Mouse (Mus musculus): ENCODE data around the gene Gm49321.

Gm49321 gene

GRCm38 (mm10) chr12:74009448-74009911 is 72.0 kb downstream of the Gm49321 start:
- Histone ChIP-seq H3K9me3 (ENCODE audit: low read length) (no peaks in the 10 kb centered on the region), H3K27me3 (ENCODE audit: insufficient read depth, low read length) (peaks cover 4% of the 10 kb centered on the region; the same call in 1 of the 2 replicates), H3K4me1 (replicated peaks; ENCODE audit: low read depth, low read length) (no peaks in the 10 kb centered on the region), H3K4me3 (replicated peaks; ENCODE audit: low read length) (no peak overlapping the region), H3K36me3 (ENCODE audit: insufficient read depth, low read length) (no peaks in the 10 kb centered on the region)
- TF ChIP-seq NANOG (IDR thresholded peaks at IDR 0.05; ENCODE audit: borderline replicate concordance, low read length): no peak
- peak; percentile 83 for TF ChIP-seq CTCF (conservative IDR thresholded peaks at IDR 0.05; ENCODE audit: low read length)
- no peak for TF ChIP-seq POU5F1 (IDR thresholded peaks at IDR 0.05; ENCODE audit: borderline replicate concordance, low read length)

DNA sequence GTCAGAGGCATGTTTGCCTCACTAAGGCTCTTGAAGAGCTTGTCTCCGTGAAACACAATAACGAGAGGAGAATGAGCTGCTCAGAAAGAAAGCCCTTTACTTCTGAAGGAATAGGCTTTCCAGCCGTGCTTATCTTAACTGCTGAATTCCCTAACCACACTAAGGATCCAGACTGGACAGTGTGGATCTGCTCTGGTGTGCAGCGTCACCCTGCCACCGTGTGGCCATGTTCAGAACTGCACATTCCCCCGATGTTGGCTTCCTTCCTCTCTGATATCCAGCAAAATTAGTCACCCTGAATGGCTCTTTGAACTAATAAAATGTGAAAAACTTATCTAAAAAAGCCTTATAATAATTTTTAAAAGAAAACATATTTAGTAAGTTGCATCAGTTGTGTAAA is 76.3 kb downstream of the Gm49321 start:
- peak; percentile 99 for TF ChIP-seq CTCF (conservative IDR thresholded peaks at IDR 0.05; ENCODE audit: low read length)
- no peak for TF ChIP-seq NANOG (IDR thresholded peaks at IDR 0.05; ENCODE audit: borderline replicate concordance, low read length)
- Histone ChIP-seq H3K36me3 (ENCODE audit: insufficient read depth, low read length) (no peaks in the 10 kb centered on the region), H3K27me3 (ENCODE audit: insufficient read depth, low read length) (peaks cover 20% of the 10 kb centered on the region)

GRCm38 (mm10) chr12:74014739-74015270 is 77.4 kb downstream of the Gm49321 start:
- Histone ChIP-seq H3K9me3 (ENCODE audit: low read length) (no peaks in the 10 kb centered on the region), H3K4me3 (replicated peaks; ENCODE audit: low read length) (no peak overlapping the region), H3K36me3 (ENCODE audit: insufficient read depth, low read length) (no peaks in the 10 kb centered on the region), H3K27me3 (ENCODE audit: insufficient read depth, low read length) (peaks cover 20% of the 10 kb centered on the region), H3K4me1 (replicated peaks; ENCODE audit: low read depth, low read length) (no peaks in the 10 kb centered on the region)
- TF ChIP-seq POU5F1 (IDR thresholded peaks at IDR 0.05; ENCODE audit: borderline replicate concordance, low read length) (no peak), CTCF (conservative IDR thresholded peaks at IDR 0.05; ENCODE audit: low read length) (no peak; the same call in none of the 2 replicates), NANOG (IDR thresholded peaks at IDR 0.05; ENCODE audit: borderline replicate concordance, low read length) (no peak)

More for the DNA sequence above, 76.3 kb downstream of the Gm49321 start:
- Histone ChIP-seq H3K4me3 (replicated peaks; ENCODE audit: low read length) (no peak overlapping the region), H3K4me1 (replicated peaks; ENCODE audit: low read depth, low read length) (no peaks in the 10 kb centered on the region), H3K9me3 (ENCODE audit: low read length) (no peaks in the 10 kb centered on the region)

GRCm38 (mm10) chr12:74015491-74015890 is 78.0 kb downstream of the Gm49321 start:
- TF ChIP-seq NANOG (IDR thresholded peaks at IDR 0.05; ENCODE audit: borderline replicate concordance, low read length): no peak
- TF ChIP-seq CTCF (conservative IDR thresholded peaks at IDR 0.05; ENCODE audit: low read length): no peak
- no peak for TF ChIP-seq POU5F1 (IDR thresholded peaks at IDR 0.05; ENCODE audit: borderline replicate concordance, low read length)
- Histone ChIP-seq H3K27me3 (ENCODE audit: insufficient read depth, low read length) (peaks cover 20% of the 10 kb centered on the region), H3K36me3 (ENCODE audit: insufficient read depth, low read length) (no peaks in the 10 kb centered on the region), H3K9me3 (ENCODE audit: low read length) (no peaks in the 10 kb centered on the region), H3K4me1 (replicated peaks; ENCODE audit: low read depth, low read length) (no peaks in the 10 kb centered on the region), H3K4me3 (replicated peaks; ENCODE audit: low read length) (no peak overlapping the region)

Data from E14TG2a.4 (cell line).